Mouse (Mus musculus) neural tube, embryonic 11.5 days (tissue): ENCODE results near the gene Slc16a3. TPM values are rescaled to one million over a fixed set of nuclear protein-coding genes. Genes with fewer than 3 reads are reported as not detected.

Experiments used
- ATAC-seq: fragments of 200-750 bp; cut with Nextera tagmentation; 2 replicates; pipeline ENCODE4 v1.8.0; 2017; ENCODE audit warnings: moderate number of reproducible peaks, mild to moderate bottlenecking, moderate TSS enrichment, moderate library complexity; ENCODE audit not compliant: insufficient read depth, low FRiP score, low TSS enrichment
- DNase-seq: peaks from one replicate; pipeline ENCODE4 v3.0.0-alpha.2; 2015; ENCODE audit warnings: low spot score
- H3K27ac ChIP-seq: fragments of 300-500 bp; sonication (generic); 2 replicates; pipeline ENCODE4 v1.5.1; 2014; ENCODE audit warnings: low read depth, mild to moderate bottlenecking, low read length
- H3K27me3 ChIP-seq: fragments of 300-500 bp; sonication (generic); 2 replicates; pipeline ENCODE4 v1.6.1; 2014; ENCODE audit warnings: mild to moderate bottlenecking, low read length, mixed read lengths; ENCODE audit not compliant: control insufficient read depth, insufficient read depth
- H3K36me3 ChIP-seq: fragments of 300-500 bp; sonication (generic); 2 replicates; pipeline ENCODE4 v1.6.1; 2014; ENCODE audit warnings: mild to moderate bottlenecking, low read length, moderate library complexity, mixed read lengths; ENCODE audit not compliant: control insufficient read depth, insufficient read depth
- H3K4me1 ChIP-seq: fragments of 300-500 bp; sonication (generic); 2 replicates; pipeline ENCODE4 v1.6.1; 2014; ENCODE audit warnings: low read length, mixed read lengths; ENCODE audit not compliant: control insufficient read depth, insufficient read depth
- H3K4me2 ChIP-seq: fragments of 300-500 bp; sonication (generic); 2 replicates; pipeline ENCODE4 v1.6.1; 2014; ENCODE audit warnings: low read depth, mild to moderate bottlenecking, moderate library complexity
- H3K4me3 ChIP-seq: fragments of 300-500 bp; sonication (generic); 2 replicates; pipeline ENCODE4 v1.5.1; 2014; ENCODE audit warnings: low read depth, low read length
- H3K9ac ChIP-seq: fragments of 300-500 bp; sonication (generic); 2 replicates; pipeline ENCODE4 v1.6.1; 2014; ENCODE audit warnings: mild to moderate bottlenecking, low read length
- H3K9me3 ChIP-seq: fragments of 300-500 bp; sonication (generic); 2 replicates; pipeline ENCODE4 v1.6.1; 2016; ENCODE audit warnings: low read length; ENCODE audit not compliant: control insufficient read depth
- WGBS: fragments of 180-500 bp; shearing (Covaris S2); extraction: QIAGEN DNeasy Blood & Tissue Kit; methylation state at CpG from one replicate; pipeline ENCODE4 v1.1.7; 2014; 5-methylcytosine and 5-hydroxymethylcytosine counted together
- polyA plus RNA-seq: library from polyadenylated mRNA; unstranded; fragments of >200 nt; fragmentation: Nextera tagmentation; extraction: Ambion mirVana; gene quantifications from 2 replicates; pipeline ENCODE4 v1.2.1, GENCODE M21; 2014

Gene Slc16a3
- polyA plus RNA-seq, 1 experiment from 2014 or later, result 37.1 TPM

- no peak for DNase-seq
- peaks cover 16% of the 10 kb centered on the region for H3K36me3 ChIP-seq
- no peak overlapping the region for H3K4me2 ChIP-seq
- no peak overlapping the region for H3K27ac ChIP-seq
- no peaks in the 10 kb centered on the region for H3K4me1 ChIP-seq
- H3K4me3 ChIP-seq, result no peak overlapping the region
- no peaks in the 10 kb centered on the region for H3K9me3 ChIP-seq
- no peaks in the 10 kb centered on the region for H3K27me3 ChIP-seq
- ATAC-seq, result no peak
- no peak overlapping the region for H3K9ac ChIP-seq
- WGBS, result 89% methylated on average over 8 of the region's 8 CpGs
These were observed 31.6 kb downstream of the Slc16a3 start for GRCm38 (mm10) chr11:120979711-120980426.

- H3K9me3 ChIP-seq, result no peaks in the 10 kb centered on the region
- 94% methylated on average over 9 of the region's 9 CpGs for WGBS
- no peak for ATAC-seq
- no peak overlapping the region for H3K27ac ChIP-seq
- no peak overlapping the region for H3K4me3 ChIP-seq
- H3K36me3 ChIP-seq, result peaks cover 16% of the 10 kb centered on the region
- H3K27me3 ChIP-seq, result no peaks in the 10 kb centered on the region
- H3K4me2 ChIP-seq, result no peak overlapping the region
- no peak for DNase-seq
- H3K4me1 ChIP-seq, result no peaks in the 10 kb centered on the region
- H3K9ac ChIP-seq, result no peak overlapping the region
These were observed 32.3 kb downstream of the Slc16a3 start for GRCm38 (mm10) chr11:120980427-120981035.

- no peak for DNase-seq
- Histone ChIP-seq H3K36me3 (peaks cover 19% of the 10 kb centered on the region), H3K9ac (no peak overlapping the region), H3K4me2 (no peak overlapping the region), H3K27me3 (no peaks in the 10 kb centered on the region), H3K27ac (no peak overlapping the region), H3K9me3 (no peaks in the 10 kb centered on the region), H3K4me3 (no peak overlapping the region), H3K4me1 (no peaks in the 10 kb centered on the region)
- 93% methylated on average over 4 of the region's 4 CpGs for WGBS
- no peak for ATAC-seq
These were observed 33.4 kb downstream of the Slc16a3 start for GRCm38 (mm10) chr11:120981661-120982060.

DNA sequence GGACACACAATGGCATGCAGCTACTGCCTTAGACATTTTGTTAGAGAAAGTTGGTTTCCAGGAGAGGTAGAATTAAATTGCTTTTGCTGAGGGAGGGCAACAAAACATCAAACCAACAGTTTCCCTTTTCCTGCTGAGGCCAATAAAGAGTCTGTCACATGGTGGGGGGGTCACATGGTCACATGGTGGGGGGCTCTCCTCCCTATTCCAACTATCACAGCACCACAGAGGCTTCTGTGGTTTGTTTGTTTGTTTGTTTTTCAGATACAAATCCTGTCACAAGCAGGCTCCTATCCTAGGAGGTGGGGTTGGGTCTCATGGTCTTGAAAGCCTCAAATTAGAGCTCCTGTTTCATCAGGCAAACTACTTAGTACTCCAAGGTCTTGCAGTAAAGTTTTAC is 34.2 kb downstream of the Slc16a3 start:
- H3K27ac ChIP-seq, result no peak overlapping the region
- no peaks in the 10 kb centered on the region for H3K9me3 ChIP-seq
- DNase-seq (no peak), ATAC-seq (no peak)
- no peaks in the 10 kb centered on the region for H3K27me3 ChIP-seq
- H3K9ac ChIP-seq, result no peak overlapping the region
- H3K36me3 ChIP-seq, result peaks cover 19% of the 10 kb centered on the region
- H3K4me3 ChIP-seq, result no peak overlapping the region
- H3K4me1 ChIP-seq, result no peaks in the 10 kb centered on the region
- H3K4me2 ChIP-seq, result no peak overlapping the region

DNA sequence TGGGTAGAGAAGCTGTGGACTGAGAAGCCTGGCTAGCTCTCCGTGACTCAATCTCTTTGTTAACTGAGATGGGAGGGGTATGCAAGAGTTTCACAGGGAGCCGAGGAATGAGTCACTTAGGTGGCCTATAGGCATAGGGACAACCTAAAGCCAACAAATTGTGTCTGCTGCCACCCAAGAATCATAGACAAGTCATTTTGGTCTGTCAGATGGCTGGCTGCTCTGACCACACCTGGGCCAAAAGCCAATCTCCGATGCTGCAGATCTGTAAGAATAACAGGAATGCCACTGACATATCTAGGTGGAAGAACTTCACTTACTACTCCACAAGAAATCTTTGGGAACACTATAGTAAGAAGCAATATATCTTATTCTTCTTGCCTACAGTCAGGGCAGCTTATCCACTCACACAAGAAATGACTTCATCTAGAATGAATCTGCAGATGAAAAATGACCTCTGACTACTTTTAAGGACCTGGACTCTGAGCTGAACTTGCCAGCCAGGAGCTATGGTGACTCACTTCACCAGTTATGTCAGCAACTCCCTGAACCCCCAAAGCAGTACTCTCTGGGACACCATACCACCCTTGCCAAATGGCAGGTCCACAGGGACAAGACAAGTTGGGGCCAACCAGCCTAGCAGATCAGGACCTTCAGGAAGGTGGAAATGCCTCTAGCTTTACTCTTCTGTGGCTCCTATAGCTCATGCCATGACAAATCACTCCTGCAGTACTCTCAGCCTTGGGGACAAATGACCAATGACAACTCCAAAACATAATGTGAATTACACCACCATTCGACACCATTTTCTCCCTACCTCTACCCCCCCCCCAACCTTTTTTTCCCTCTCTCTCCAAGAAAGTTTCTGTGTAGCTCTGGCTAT is 36.4 kb downstream of the Slc16a3 start:
- no peak overlapping the region for H3K4me2 ChIP-seq
- no peak overlapping the region for H3K4me3 ChIP-seq
- peaks cover 11% of the 10 kb centered on the region for H3K4me1 ChIP-seq
- H3K36me3 ChIP-seq, result peaks cover 13% of the 10 kb centered on the region
- WGBS, result 88% methylated on average over 4 of the region's 4 CpGs
- H3K27ac ChIP-seq, result no peak overlapping the region
- H3K9ac ChIP-seq, result no peak overlapping the region
- no peaks in the 10 kb centered on the region for H3K9me3 ChIP-seq
- no peak for ATAC-seq
- DNase-seq, result no peak
- no peaks in the 10 kb centered on the region for H3K27me3 ChIP-seq

- Histone ChIP-seq H3K4me2 (no peak overlapping the region), H3K36me3 (peaks cover 7% of the 10 kb centered on the region), H3K9ac (no peak overlapping the region), H3K4me3 (no peak overlapping the region), H3K27me3 (no peaks in the 10 kb centered on the region), H3K9me3 (no peaks in the 10 kb centered on the region), H3K4me1 (peaks cover 18% of the 10 kb centered on the region), H3K27ac (no peak overlapping the region)
- DNase-seq (no peak), ATAC-seq (no peak)
- 84% methylated on average over 3 of the region's 3 CpGs for WGBS
These were observed 39.3 kb downstream of the Slc16a3 start for GRCm38 (mm10) chr11:120987608-120988007.

DNA sequence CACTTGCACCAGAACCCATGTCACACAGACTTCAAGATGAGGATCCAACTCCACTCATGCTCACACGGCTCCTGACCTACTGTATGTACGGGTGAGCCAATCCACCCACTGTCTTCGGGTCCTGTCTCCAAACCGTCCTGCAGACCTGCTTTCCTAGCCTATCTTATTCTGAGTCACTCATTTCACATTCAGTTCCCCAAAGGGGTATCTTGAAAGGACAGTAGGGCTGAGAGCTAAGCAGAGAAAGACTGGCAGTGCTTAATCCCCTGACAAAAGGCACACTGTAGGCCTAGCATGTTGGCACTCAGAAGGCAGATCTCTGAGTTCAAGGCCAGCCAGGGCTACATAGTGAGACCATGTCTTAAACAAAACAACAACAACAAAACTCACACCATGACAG is 40.1 kb downstream of the Slc16a3 start:
- 89% methylated on average over 4 of the region's 4 CpGs for WGBS
- no peak overlapping the region for H3K4me3 ChIP-seq
- peaks cover 2% of the 10 kb centered on the region; the same call in 1 of the 2 replicates for H3K36me3 ChIP-seq
- H3K27ac ChIP-seq, result no peak overlapping the region
- peaks cover 18% of the 10 kb centered on the region for H3K4me1 ChIP-seq
- ATAC-seq (no peak), DNase-seq (no peak)
- H3K4me2 ChIP-seq, result peak overlapping the region; percentile 93; the same call in 1 of the 2 replicates
- 0 out of 2 replicates have a peak overlapping the region, but pooled peaks have one; percentile 10 for H3K9ac ChIP-seq
- no peaks in the 10 kb centered on the region for H3K27me3 ChIP-seq
- H3K9me3 ChIP-seq, result no peaks in the 10 kb centered on the region

DNA sequence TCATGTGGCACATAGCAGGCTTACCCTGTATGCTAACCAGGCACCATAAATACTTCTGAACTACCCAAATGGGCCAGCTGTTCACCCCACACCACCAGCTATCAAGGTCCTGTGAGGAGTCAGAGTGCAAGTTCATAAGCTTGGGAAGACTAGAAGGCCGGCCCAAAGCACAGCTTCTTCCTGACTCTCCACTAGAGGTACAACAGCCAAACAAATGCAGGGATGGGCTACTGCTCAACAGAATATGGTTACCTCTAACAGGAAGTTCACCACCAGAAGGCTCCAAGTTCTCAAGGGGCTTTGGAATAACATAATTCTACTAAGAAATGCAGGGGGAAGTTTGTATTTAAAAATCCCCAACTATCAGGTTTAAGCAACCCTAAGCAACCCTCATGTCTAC is 41.2 kb downstream of the Slc16a3 start:
- DNase-seq (no peak), ATAC-seq (no peak)
- 52% methylated on average over 1 of the region's 1 CpGs for WGBS
- Histone ChIP-seq H3K36me3 (peaks cover 2% of the 10 kb centered on the region; the same call in 1 of the 2 replicates), H3K27me3 (no peaks in the 10 kb centered on the region), H3K4me1 (peaks cover 18% of the 10 kb centered on the region), H3K4me2 (peak overlapping the region; percentile 93), H3K4me3 (peak overlapping the region; percentile 71), H3K27ac (0 out of 2 replicates have a peak overlapping the region, but pooled peaks have one; percentile 97), H3K9me3 (no peaks in the 10 kb centered on the region), H3K9ac (peak overlapping the region; percentile 98)
